Mouse (Mus musculus) cerebellum, postnatal 36 days (tissue): ENCODE measurements around the gene Sertad2.
A peak's percentile ranks its signal among the peaks of the same experiment; 100 is the strongest.

Source experiments
- DNase-seq, 2 experiments: peaks; one replicate each; pipeline ENCODE4 v3.0.0; 2021 to 2022; ENCODE audit warnings: mixed read lengths in 2 of 2

The Sertad2 gene

GRCm38 (mm10) chr11:20542739-20543452 is at the start of gene Sertad2:
TSS of gene Sertad2 (plus strand) at chr11:20543253.
- peak; percentile 99 to 100 for DNase-seq

- DNase-seq, result no peak
These were observed 49.0 kb upstream of the Sertad2 start for GRCm38 (mm10) chr11:20493922-20494626.

- no peak for DNase-seq
These were observed 42.5 kb upstream of the Sertad2 start for GRCm38 (mm10) chr11:20500516-20500915.

- DNase-seq, result no peak
These were observed 41.7 kb upstream of the Sertad2 start for GRCm38 (mm10) chr11:20501160-20501955.

GRCm38 (mm10) chr11:20513574-20513973 is 29.5 kb upstream of the Sertad2 start:
- no peak for DNase-seq

- DNase-seq, result no peak
These were observed 28.3 kb upstream of the Sertad2 start for GRCm38 (mm10) chr11:20514757-20515156.

GRCm38 (mm10) chr11:20521321-20521720 is 21.7 kb upstream of the Sertad2 start:
- no peak for DNase-seq

- no peak for DNase-seq
These were observed 20.3 kb upstream of the Sertad2 start for GRCm38 (mm10) chr11:20522750-20523149.

- no peak for DNase-seq
These were observed 18.6 kb upstream of the Sertad2 start for GRCm38 (mm10) chr11:20524435-20524834.

GRCm38 (mm10) chr11:20525909-20526308 is 17.1 kb upstream of the Sertad2 start:
- DNase-seq, result no peak

- DNase-seq, result peak; percentile 60 to 68
These were observed 15.2 kb upstream of the Sertad2 start for GRCm38 (mm10) chr11:20527901-20528300.

- DNase-seq, result no peak
These were observed 11.4 kb upstream of the Sertad2 start for GRCm38 (mm10) chr11:20531682-20531991.

- DNase-seq, result peak; percentile 69 to 72
These were observed 10.8 kb upstream of the Sertad2 start for GRCm38 (mm10) chr11:20531992-20532881.

GRCm38 (mm10) chr11:20533231-20533630 is 9.8 kb upstream of the Sertad2 start:
- no peak for DNase-seq

- no peak for DNase-seq
These were observed 5.8 kb upstream of the Sertad2 start for GRCm38 (mm10) chr11:20537221-20537620.

GRCm38 (mm10) chr11:20538496-20538895 is 4.6 kb upstream of the Sertad2 start:
- DNase-seq, result no peak

GRCm38 (mm10) chr11:20541280-20541679 is 1.8 kb upstream of the Sertad2 start:
- no peak for DNase-seq

GRCm38 (mm10) chr11:20541995-20542637 is 937 bp upstream of the Sertad2 start:
- no peak for DNase-seq

- peak; percentile 61 to 66 for DNase-seq
These were observed 534 bp downstream of the Sertad2 start for GRCm38 (mm10) chr11:20543453-20544120.

GRCm38 (mm10) chr11:20544376-20544775 is 1.3 kb downstream of the Sertad2 start:
- no peak for DNase-seq

- DNase-seq, result no peak
These were observed 1.9 kb downstream of the Sertad2 start for GRCm38 (mm10) chr11:20544801-20545515.
